Mouse (Mus musculus): ENCODE measurements around the gene Hbq1b.
A peak's percentile ranks its signal among the peaks of the same experiment; 100 is the strongest.

The Hbq1b gene

GRCm38 (mm10) chr11:32300279-32301267, 13.8 kb downstream of the Hbq1b start:
- no peak for DNase-seq (ENCODE audit: low spot score in 2 of 2)

GRCm38 (mm10) chr11:32301506-32301905, 14.7 kb downstream of the Hbq1b start:
- DNase-seq (ENCODE audit: low spot score in 2 of 2) = no peak

GRCm38 (mm10) chr11:32302824-32303419, 16.2 kb downstream of the Hbq1b start:
- no peak for DNase-seq (ENCODE audit: low spot score in 2 of 2)

- DNase-seq (ENCODE audit: low spot score in 2 of 2) = no peak
These were observed 16.7 kb downstream of the Hbq1b start for GRCm38 (mm10) chr11:32303455-32303854.

DNA sequence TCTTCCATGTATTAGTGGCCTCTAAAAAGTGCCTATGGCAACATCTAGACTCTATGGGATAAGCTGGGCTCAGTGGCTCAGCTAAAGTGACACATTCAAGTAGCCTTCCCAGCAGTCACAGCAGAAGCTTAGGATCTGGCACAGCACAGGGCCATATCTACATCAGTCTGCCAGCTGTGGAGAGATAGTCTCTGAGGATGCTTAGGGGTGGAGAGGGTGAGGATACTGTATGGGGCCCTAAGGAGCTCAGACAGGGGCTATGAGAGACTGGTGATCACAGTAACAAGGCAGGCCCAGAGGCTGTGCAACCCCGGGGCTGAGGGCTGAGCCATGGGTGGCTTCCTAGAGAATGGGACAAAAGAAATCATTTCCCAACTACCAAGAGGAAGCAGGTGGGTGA, 20.2 kb downstream of the Hbq1b start:
- no peak for DNase-seq (ENCODE audit: low spot score in 2 of 2)

- no peak for DNase-seq (ENCODE audit: low spot score in 2 of 2)
These were observed 22.7 kb downstream of the Hbq1b start for GRCm38 (mm10) chr11:32309446-32309845.

DNA sequence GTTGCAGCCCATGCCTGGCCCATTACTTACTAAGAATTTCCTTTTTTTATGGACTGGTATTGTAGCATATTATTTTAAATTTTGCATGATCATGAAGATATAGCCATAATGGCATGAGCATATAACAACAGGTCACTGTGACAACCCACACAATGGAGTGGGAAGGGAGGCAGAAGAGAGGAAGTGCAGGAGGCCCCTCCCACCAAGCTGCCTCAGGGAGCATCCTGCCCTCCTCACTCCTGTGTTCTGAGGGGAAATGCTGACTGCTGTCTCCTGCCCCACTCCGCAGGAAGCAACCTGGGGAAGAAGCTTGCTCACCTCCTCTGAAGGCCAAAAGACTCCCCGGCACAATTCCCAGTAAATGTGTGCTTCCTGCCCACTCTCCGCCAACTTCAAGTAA, 23.2 kb downstream of the Hbq1b start:
- DNase-seq (ENCODE audit: low spot score in 2 of 2) = no peak

- no peak for DNase-seq (ENCODE audit: low spot score in 2 of 2)
These were observed 29.2 kb downstream of the Hbq1b start for GRCm38 (mm10) chr11:32316009-32316408.

DNA sequence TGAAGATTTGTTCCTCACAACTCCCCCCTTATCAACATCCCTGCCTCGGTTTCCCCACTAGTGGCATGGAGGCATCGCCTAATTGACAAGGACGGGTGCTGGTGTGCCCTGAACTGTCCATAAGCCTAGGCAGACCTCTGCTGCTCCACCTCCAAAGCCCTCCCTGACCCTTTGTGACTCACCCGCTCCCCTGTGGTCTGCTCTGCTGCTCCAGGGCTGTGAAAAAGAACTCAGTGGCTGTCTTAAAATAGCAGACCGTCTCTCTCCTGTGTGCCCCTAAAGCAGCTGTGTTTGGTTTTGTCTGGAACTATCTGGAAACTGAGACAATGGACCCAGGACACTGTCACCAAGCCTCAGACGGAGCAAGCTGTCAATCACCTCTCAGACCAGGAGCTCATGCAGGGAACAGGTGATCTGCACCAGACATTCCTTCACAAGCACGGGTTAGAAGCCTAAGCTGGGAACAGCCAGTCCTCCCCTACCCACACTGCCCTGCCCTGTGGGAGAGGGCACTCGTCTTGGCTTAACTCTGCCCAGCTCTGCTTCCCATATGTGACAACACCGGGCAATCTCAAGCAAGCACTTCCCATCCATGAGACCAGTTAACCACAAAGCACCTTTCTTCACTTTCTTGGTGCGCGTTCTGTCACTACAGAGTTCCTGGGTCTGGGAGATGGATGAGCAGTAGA, 33.9 kb downstream of the Hbq1b start:
- DNase-seq (ENCODE audit: low spot score in 2 of 2) = no peak

DNA sequence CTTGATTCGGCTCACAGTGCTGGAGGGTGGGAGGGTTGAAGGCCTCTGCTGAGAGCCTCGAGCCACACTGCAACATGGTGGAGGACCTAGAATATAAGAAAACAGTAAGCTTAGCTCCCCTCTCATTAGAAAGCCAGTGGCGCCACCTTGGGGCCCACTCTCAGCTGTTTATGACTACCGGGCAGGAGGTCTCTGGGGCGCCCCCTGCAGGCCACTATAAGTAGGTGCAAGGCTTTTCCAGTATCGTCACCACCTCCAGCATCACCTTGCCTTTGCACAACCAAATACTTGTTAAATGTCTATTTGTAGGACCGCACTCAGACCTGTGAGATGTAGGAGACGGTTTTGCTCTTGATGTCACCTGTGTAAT, 34.4 kb downstream of the Hbq1b start:
- peak; percentile 47 to 72 for DNase-seq (ENCODE audit: low spot score in 2 of 2)

DNA sequence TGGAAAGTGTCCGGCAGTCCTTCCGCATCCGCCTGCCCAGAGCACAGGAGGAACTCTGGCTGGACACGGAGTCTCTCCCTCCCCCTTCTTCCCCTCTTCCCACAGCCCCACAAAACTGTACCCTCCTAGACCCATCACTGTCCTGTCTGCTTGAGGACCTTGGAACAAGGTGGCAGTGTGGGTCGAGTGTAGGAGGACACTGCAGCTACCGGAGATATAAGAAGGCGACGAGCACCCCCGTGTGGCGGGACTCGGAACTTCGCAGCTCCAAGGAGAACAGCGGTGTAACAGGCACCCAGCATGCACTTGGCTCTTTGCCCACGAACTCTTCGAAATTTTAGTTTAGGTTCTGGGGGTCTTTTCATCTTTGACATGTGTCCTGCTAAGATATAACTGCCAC, 37.8 kb downstream of the Hbq1b start:
- DNase-seq (ENCODE audit: low spot score in 2 of 2) = peak; percentile 67 to 86

DNA sequence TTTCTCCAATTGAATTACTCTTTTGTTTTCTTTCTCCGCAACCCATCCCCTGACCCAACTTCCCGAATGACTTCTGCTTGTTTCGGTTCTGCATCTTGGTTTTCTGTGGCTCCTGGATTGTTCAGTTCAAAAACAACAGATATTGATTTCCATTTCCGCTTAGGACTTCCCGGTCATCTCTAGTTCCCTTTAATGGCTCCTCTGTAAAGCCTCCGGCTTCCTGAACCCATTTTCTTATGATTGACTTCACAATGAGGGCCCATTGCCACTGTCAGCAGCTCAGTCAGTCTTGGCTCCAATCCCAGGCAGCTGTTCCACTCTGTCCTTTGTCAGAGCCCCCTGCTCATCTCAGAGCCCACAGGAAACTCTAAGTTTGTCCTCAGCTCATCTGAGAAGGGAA, 44.3 kb downstream of the Hbq1b start:
- no peak for DNase-seq (ENCODE audit: low spot score in 2 of 2)

- no peak for DNase-seq (ENCODE audit: low spot score in 2 of 2)
These were observed 45.1 kb downstream of the Hbq1b start for GRCm38 (mm10) chr11:32331861-32332260.

DNA sequence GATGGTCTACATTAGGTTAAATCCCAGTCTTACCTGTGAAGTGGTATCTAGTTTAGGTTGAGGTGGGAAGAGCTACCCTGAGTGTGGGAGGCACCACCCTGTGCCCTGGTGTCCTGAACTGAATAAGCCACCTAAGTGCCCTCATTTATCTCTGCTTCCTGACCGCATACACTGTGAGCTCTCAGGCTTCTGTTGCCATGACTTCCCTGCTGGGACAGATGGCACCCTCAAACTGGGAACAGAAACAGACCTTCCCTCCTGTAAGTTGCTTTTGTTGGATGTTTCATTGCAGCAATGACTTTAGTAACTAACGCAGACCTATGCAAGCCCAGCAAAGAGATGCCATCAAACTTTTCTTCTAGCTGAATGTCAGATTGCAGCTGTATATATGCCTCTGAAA, 46.5 kb downstream of the Hbq1b start:
- no peak for DNase-seq (ENCODE audit: low spot score in 2 of 2)

DNA sequence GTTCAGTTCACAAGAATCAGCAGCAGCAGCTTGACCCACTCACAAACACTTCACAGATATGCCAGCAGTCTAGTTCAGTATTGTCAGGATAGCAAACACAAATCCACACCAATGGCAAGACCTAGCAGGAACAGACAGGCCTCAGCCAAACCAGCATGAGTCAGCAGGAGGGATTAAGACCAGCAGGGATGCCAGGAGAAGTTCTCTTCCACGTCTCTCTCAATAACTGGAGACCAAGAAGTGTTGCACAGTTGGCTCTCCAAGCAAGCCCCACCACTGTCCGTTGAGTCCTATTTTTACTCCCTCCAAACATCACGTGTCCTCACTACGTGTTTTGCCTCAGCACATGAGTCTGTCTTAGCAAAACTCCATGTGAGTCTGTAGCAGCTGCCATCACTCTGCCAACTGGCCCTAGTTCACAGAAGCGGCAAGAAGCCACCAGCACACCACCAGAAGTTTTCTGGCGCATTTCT, 49.7 kb downstream of the Hbq1b start:
- DNase-seq (ENCODE audit: low spot score in 2 of 2) = no peak
